Mouse (Mus musculus) erythroid progenitor cell, adult 5-6 weeks (primary cell): ENCODE measurements around the gene Tgfbr1. TPM values are rescaled to one million over a fixed set of nuclear protein-coding genes. Genes with fewer than 3 reads are reported as not detected.

Experiments
- ATAC-seq: replicated peaks from 2 replicates; pipeline ENCODE4 v1.8.0; 2016; ENCODE audit warnings: moderate number of reproducible peaks, mild to moderate bottlenecking, moderate TSS enrichment, inconsistent platforms; ENCODE audit not compliant: poor library complexity, low FRiP score, severe bottlenecking
- total RNA-seq, 2 experiments: library from RNA; stranded (forward) in 1 of 2; stranded (reverse) in 1 of 2; fragments of 150-400 nt in 1 of 2; fragments of 186-747, 209-891 nt in 1 of 2; gene quantifications; 2 replicates each; pipeline versions ENCODE4 v1.2.3 to v1.2.4; 2015 to 2017; ENCODE audit warnings: low replicate concordance in 2 of 2

The Tgfbr1 gene
- total RNA-seq, 2 experiments from 2014 or later: 4.6 to 7.5 TPM

DNA sequence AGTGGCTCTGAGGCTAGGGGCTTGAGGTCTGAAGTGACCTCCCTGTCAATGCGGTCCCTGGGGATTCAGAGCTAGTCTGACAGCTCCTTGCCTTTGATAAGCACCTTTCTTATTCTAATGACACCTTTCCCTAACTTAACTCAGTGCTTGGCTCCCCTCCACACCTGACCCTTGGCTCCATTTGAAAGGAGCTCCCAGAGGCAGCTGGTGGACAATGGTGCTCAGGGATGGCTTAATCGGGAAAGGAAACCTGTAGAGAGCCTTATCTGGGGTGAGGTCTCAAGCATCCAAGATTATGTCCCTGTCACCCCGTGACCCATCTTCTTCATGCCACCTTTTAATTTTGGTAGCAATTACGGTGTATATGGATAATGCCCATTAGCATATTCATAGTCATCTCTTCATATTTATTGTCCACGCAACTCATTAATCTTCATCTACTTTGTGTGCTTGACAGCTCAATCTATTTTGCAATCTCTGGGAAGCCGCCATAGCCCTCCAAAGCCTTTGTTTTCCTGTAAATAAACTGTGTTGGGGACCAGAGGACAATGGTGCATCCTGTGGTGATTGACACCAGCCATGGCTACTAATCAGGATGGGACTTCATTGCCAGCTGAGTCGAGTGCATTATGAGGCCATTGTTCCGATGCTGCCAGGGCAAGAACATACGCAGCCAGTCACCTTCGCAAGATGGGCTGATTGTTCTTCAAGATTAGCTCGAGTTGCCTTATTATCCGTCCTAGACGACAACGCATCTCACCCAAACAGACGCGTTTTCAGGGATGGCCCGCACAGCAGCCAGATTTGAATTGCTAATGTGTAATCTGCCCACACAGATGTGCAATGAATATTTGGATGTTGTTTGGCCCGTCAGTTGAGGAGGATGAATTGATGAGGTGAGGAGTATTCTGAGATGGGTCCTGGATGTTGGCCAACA, 96.8 kb downstream of the Tgfbr1 start:
- ATAC-seq: no peak

Other genes with a start within 250 kb of the Tgfbr1 start
- not detected in 2 replicates for gene Col15a1, start 145.1 kb upstream of the Tgfbr1 start, total RNA-seq (2015; ENCODE audit: low replicate concordance)
- gene Col15a1, start 145.1 kb upstream of the Tgfbr1 start, total RNA-seq (2017; ENCODE audit: low replicate concordance): not detected in 2 replicates
- gene Alg2, start 121.1 kb downstream of the Tgfbr1 start, total RNA-seq (2015; ENCODE audit: low replicate concordance): 12.2 and 15.9 TPM in 2 replicates
- gene Alg2, start 121.1 kb downstream of the Tgfbr1 start, total RNA-seq (2017; ENCODE audit: low replicate concordance): 2.2 and 21.4 TPM in 2 replicates
- 85.5 and 110 TPM in 2 replicates for gene Sec61b, start 121.4 kb downstream of the Tgfbr1 start, total RNA-seq (2015; ENCODE audit: low replicate concordance)
- 58.2 and 71.0 TPM in 2 replicates for gene Sec61b, start 121.4 kb downstream of the Tgfbr1 start, total RNA-seq (2017; ENCODE audit: low replicate concordance)